Mouse (Mus musculus): ENCODE results near the gene Skap1. TPM values are rescaled to one million over a fixed set of nuclear protein-coding genes. Genes with fewer than 3 reads are reported as not detected.

Gene Skap1
- total and polyA plus RNA-seq, 3 experiments: not detected

Other genes with a start within 250 kb of the Skap1 start
- not detected in 2 replicates for gene Hoxb9, start 193.1 kb upstream of the Skap1 start, total RNA-seq (2012; rRNA removed)
- gene Hoxb9, start 193.1 kb upstream of the Skap1 start, polyA plus RNA-seq (2012; ENCODE audit: insufficient read depth in 1 of 2, insufficient read length in 2 of 2, low read depth in 1 of 2, low replicate concordance in 2 of 2, missing spikeins in 1 of 2): not detected
- not detected in 2 replicates for gene Hoxb8, start 182.7 kb upstream of the Skap1 start, total RNA-seq (2012; rRNA removed)
- not detected for gene Hoxb8, start 182.7 kb upstream of the Skap1 start, polyA plus RNA-seq (2012; ENCODE audit: insufficient read depth in 1 of 2, insufficient read length in 2 of 2, low read depth in 1 of 2, low replicate concordance in 2 of 2, missing spikeins in 1 of 2)
- not detected in 2 replicates for gene Hoxb7, start 178.0 kb upstream of the Skap1 start, total RNA-seq (2012; rRNA removed)
- not detected for gene Hoxb7, start 178.0 kb upstream of the Skap1 start, polyA plus RNA-seq (2012; ENCODE audit: insufficient read depth in 1 of 2, insufficient read length in 2 of 2, low read depth in 1 of 2, low replicate concordance in 2 of 2, missing spikeins in 1 of 2)
- not detected in 2 replicates for gene Hoxb6, start 172.1 kb upstream of the Skap1 start, total RNA-seq (2012; rRNA removed)
- gene Hoxb6, start 172.1 kb upstream of the Skap1 start, polyA plus RNA-seq (2012; ENCODE audit: insufficient read depth in 1 of 2, insufficient read length in 2 of 2, low read depth in 1 of 2, low replicate concordance in 2 of 2, missing spikeins in 1 of 2): not detected
- gene Hoxb5, start 161.3 kb upstream of the Skap1 start, total RNA-seq (2012; rRNA removed): not detected in 2 replicates
- gene Hoxb5, start 161.3 kb upstream of the Skap1 start, polyA plus RNA-seq (2012; ENCODE audit: insufficient read depth in 1 of 2, insufficient read length in 2 of 2, low read depth in 1 of 2, low replicate concordance in 2 of 2, missing spikeins in 1 of 2): not detected
- not detected in 2 replicates for gene Hoxb4, start 146.3 kb upstream of the Skap1 start, total RNA-seq (2012; rRNA removed)
- gene Hoxb4, start 146.3 kb upstream of the Skap1 start, polyA plus RNA-seq (2012; ENCODE audit: insufficient read depth in 1 of 2, insufficient read length in 2 of 2, low read depth in 1 of 2, low replicate concordance in 2 of 2, missing spikeins in 1 of 2): not detected
- gene Hoxb3, start 141.3 kb upstream of the Skap1 start, total RNA-seq (2012; rRNA removed): not detected in 2 replicates
- gene Hoxb3, start 141.3 kb upstream of the Skap1 start, polyA plus RNA-seq (2012; ENCODE audit: insufficient read depth in 1 of 2, insufficient read length in 2 of 2, low read depth in 1 of 2, low replicate concordance in 2 of 2, missing spikeins in 1 of 2): not detected
- gene Hoxb2, start 114.1 kb upstream of the Skap1 start, total RNA-seq (2012; rRNA removed): not detected in 2 replicates
- gene Hoxb2, start 114.1 kb upstream of the Skap1 start, polyA plus RNA-seq (2012; ENCODE audit: insufficient read depth in 1 of 2, insufficient read length in 2 of 2, low read depth in 1 of 2, low replicate concordance in 2 of 2, missing spikeins in 1 of 2): not detected
- gene Hoxb1, start 98.8 kb upstream of the Skap1 start, total RNA-seq (2012; rRNA removed): not detected in 2 replicates
- not detected for gene Hoxb1, start 98.8 kb upstream of the Skap1 start, polyA plus RNA-seq (2012; ENCODE audit: insufficient read depth in 1 of 2, insufficient read length in 2 of 2, low read depth in 1 of 2, low replicate concordance in 2 of 2, missing spikeins in 1 of 2)